Mouse (Mus musculus): ENCODE measurements around the gene Il11. TPM values are rescaled to one million over a fixed set of nuclear protein-coding genes. Genes with fewer than 3 reads are reported as not detected.

Il11 gene
- 0.67 TPM for polyA plus RNA-seq (2015; fragmentation: Illumina TruSeq; extraction: RNeasy Lipid Tissue Mini Kit (QIAGEN cat#74804); ENCODE audit: low read depth, low replicate concordance)

GRCm38 (mm10) chr7:4782759-4783158 is at the start of gene Il11, which contains the start of gene Tmem190:
Il11 (minus strand) TSS chr7:4782859.
Tmem190 (plus strand) TSS chr7:4782937.

GRCm38 (mm10) chr7:4812303-4813104 is 29.8 kb upstream of the Il11 start, which contains the start of gene Ube2s:
Ube2s (minus strand) TSS chr7:4812590.

GRCm38 (mm10) chr7:4792278-4793212 is 9.9 kb upstream of the Il11 start, which contains the start of gene Rpl28:
Rpl28 (plus strand) TSS chr7:4792874.

GRCm38 (mm10) chr7:4789436-4789935 is 6.8 kb upstream of the Il11 start, which contains the start of gene Tmem238:
Tmem238 (minus strand) TSS chr7:4789656.

GRCm38 (mm10) chr7:4771202-4771601 is 11.5 kb downstream of the Il11 start, which contains the start of gene Fam71e2:
Fam71e2 (minus strand) TSS chr7:4771302.

GRCm38 (mm10) chr7:4752821-4753570 is 29.7 kb downstream of the Il11 start, which contains the start of gene Cox6b2:
Cox6b2 (minus strand) TSS chr7:4753094.

GRCm38 (mm10) chr7:4739544-4740275 is 42.9 kb downstream of the Il11 start, which contains the start of gene Kmt5c:
Kmt5c (plus strand) TSS chr7:4740115.

GRCm38 (mm10) chr7:4725169-4725568 is 57.5 kb downstream of the Il11 start, which contains the start of gene Tmem150b:
Tmem150b (minus strand) TSS chr7:4725249.

Other genes starting within 250 kb of the Il11 start
- gene Syt5, start 235.3 kb downstream of the Il11 start, polyA plus RNA-seq (2015; fragmentation: Illumina TruSeq; extraction: RNeasy Lipid Tissue Mini Kit (QIAGEN cat#74804); ENCODE audit: low read depth, low replicate concordance): 318 TPM
- gene Ptprh, start 178.8 kb downstream of the Il11 start, polyA plus RNA-seq (2015; fragmentation: Illumina TruSeq; extraction: RNeasy Lipid Tissue Mini Kit (QIAGEN cat#74804); ENCODE audit: low read depth, low replicate concordance): 0.92 TPM
- 13.2 TPM for gene Tmem86b, start 151.4 kb downstream of the Il11 start, polyA plus RNA-seq (2015; fragmentation: Illumina TruSeq; extraction: RNeasy Lipid Tissue Mini Kit (QIAGEN cat#74804); ENCODE audit: low read depth, low replicate concordance)
- gene Ppp6r1, start 123.8 kb downstream of the Il11 start, polyA plus RNA-seq (2015; fragmentation: Illumina TruSeq; extraction: RNeasy Lipid Tissue Mini Kit (QIAGEN cat#74804); ENCODE audit: low read depth, low replicate concordance): 99.8 TPM
- gene Hspbp1, start 97.8 kb downstream of the Il11 start, polyA plus RNA-seq (2015; fragmentation: Illumina TruSeq; extraction: RNeasy Lipid Tissue Mini Kit (QIAGEN cat#74804); ENCODE audit: low read depth, low replicate concordance): 126 TPM
- gene Brsk1, start 92.3 kb downstream of the Il11 start, polyA plus RNA-seq (2015; fragmentation: Illumina TruSeq; extraction: RNeasy Lipid Tissue Mini Kit (QIAGEN cat#74804); ENCODE audit: low read depth, low replicate concordance): 257 TPM
- gene Tmem150b, start 57.6 kb downstream of the Il11 start, polyA plus RNA-seq (2015; fragmentation: Illumina TruSeq; extraction: RNeasy Lipid Tissue Mini Kit (QIAGEN cat#74804); ENCODE audit: low read depth, low replicate concordance): not detected
- 21.4 TPM for gene Kmt5c, start 42.7 kb downstream of the Il11 start, polyA plus RNA-seq (2015; fragmentation: Illumina TruSeq; extraction: RNeasy Lipid Tissue Mini Kit (QIAGEN cat#74804); ENCODE audit: low read depth, low replicate concordance)
- gene Cox6b2, start 29.8 kb downstream of the Il11 start, polyA plus RNA-seq (2015; fragmentation: Illumina TruSeq; extraction: RNeasy Lipid Tissue Mini Kit (QIAGEN cat#74804); ENCODE audit: low read depth, low replicate concordance): 12.2 TPM
- gene Fam71e2, start 11.6 kb downstream of the Il11 start, polyA plus RNA-seq (2015; fragmentation: Illumina TruSeq; extraction: RNeasy Lipid Tissue Mini Kit (QIAGEN cat#74804); ENCODE audit: low read depth, low replicate concordance): not detected
- gene Tmem190, start 78 bp upstream of the Il11 start, polyA plus RNA-seq (2015; fragmentation: Illumina TruSeq; extraction: RNeasy Lipid Tissue Mini Kit (QIAGEN cat#74804); ENCODE audit: low read depth, low replicate concordance): not detected
- 1.4 TPM for gene Tmem238, start 6.8 kb upstream of the Il11 start, polyA plus RNA-seq (2015; fragmentation: Illumina TruSeq; extraction: RNeasy Lipid Tissue Mini Kit (QIAGEN cat#74804); ENCODE audit: low read depth, low replicate concordance)
- gene Rpl28, start 10.0 kb upstream of the Il11 start, polyA plus RNA-seq (2015; fragmentation: Illumina TruSeq; extraction: RNeasy Lipid Tissue Mini Kit (QIAGEN cat#74804); ENCODE audit: low read depth, low replicate concordance): 466 TPM
- gene Ube2s, start 29.7 kb upstream of the Il11 start, polyA plus RNA-seq (2015; fragmentation: Illumina TruSeq; extraction: RNeasy Lipid Tissue Mini Kit (QIAGEN cat#74804); ENCODE audit: low read depth, low replicate concordance): 175 TPM
- 75.7 TPM for gene Shisa7, start 61.8 kb upstream of the Il11 start, polyA plus RNA-seq (2015; fragmentation: Illumina TruSeq; extraction: RNeasy Lipid Tissue Mini Kit (QIAGEN cat#74804); ENCODE audit: low read depth, low replicate concordance)
- 10.4 TPM for gene Isoc2b, start 87.4 kb upstream of the Il11 start, polyA plus RNA-seq (2015; fragmentation: Illumina TruSeq; extraction: RNeasy Lipid Tissue Mini Kit (QIAGEN cat#74804); ENCODE audit: low read depth, low replicate concordance)
- gene Isoc2a, start 94.3 kb upstream of the Il11 start, polyA plus RNA-seq (2015; fragmentation: Illumina TruSeq; extraction: RNeasy Lipid Tissue Mini Kit (QIAGEN cat#74804); ENCODE audit: low read depth, low replicate concordance): 16.9 TPM
- gene Gm36210, start 123.7 kb upstream of the Il11 start, polyA plus RNA-seq (2015; fragmentation: Illumina TruSeq; extraction: RNeasy Lipid Tissue Mini Kit (QIAGEN cat#74804); ENCODE audit: low read depth, low replicate concordance): not detected
- 5.6 TPM for gene Zfp628, start 132.4 kb upstream of the Il11 start, polyA plus RNA-seq (2015; fragmentation: Illumina TruSeq; extraction: RNeasy Lipid Tissue Mini Kit (QIAGEN cat#74804); ENCODE audit: low read depth, low replicate concordance)
- 103 TPM for gene Nat14, start 139.2 kb upstream of the Il11 start, polyA plus RNA-seq (2015; fragmentation: Illumina TruSeq; extraction: RNeasy Lipid Tissue Mini Kit (QIAGEN cat#74804); ENCODE audit: low read depth, low replicate concordance)
- gene Ssc5d, start 142.9 kb upstream of the Il11 start, polyA plus RNA-seq (2015; fragmentation: Illumina TruSeq; extraction: RNeasy Lipid Tissue Mini Kit (QIAGEN cat#74804); ENCODE audit: low read depth, low replicate concordance): 1.2 TPM
- gene Sbk2, start 181.5 kb upstream of the Il11 start, polyA plus RNA-seq (2015; fragmentation: Illumina TruSeq; extraction: RNeasy Lipid Tissue Mini Kit (QIAGEN cat#74804); ENCODE audit: low read depth, low replicate concordance): 0.45 TPM
- 1.1 TPM for gene Sbk3, start 188.3 kb upstream of the Il11 start, polyA plus RNA-seq (2015; fragmentation: Illumina TruSeq; extraction: RNeasy Lipid Tissue Mini Kit (QIAGEN cat#74804); ENCODE audit: low read depth, low replicate concordance)
- 16.7 TPM for gene Zfp579, start 213.3 kb upstream of the Il11 start, polyA plus RNA-seq (2015; fragmentation: Illumina TruSeq; extraction: RNeasy Lipid Tissue Mini Kit (QIAGEN cat#74804); ENCODE audit: low read depth, low replicate concordance)
- 10.3 TPM for gene Zfp524, start 231.6 kb upstream of the Il11 start, polyA plus RNA-seq (2015; fragmentation: Illumina TruSeq; extraction: RNeasy Lipid Tissue Mini Kit (QIAGEN cat#74804); ENCODE audit: low read depth, low replicate concordance)
- gene Fiz1, start 231.8 kb upstream of the Il11 start, polyA plus RNA-seq (2015; fragmentation: Illumina TruSeq; extraction: RNeasy Lipid Tissue Mini Kit (QIAGEN cat#74804); ENCODE audit: low read depth, low replicate concordance): 15.9 TPM
- not detected for gene Gm44973, start 232.6 kb upstream of the Il11 start, polyA plus RNA-seq (2015; fragmentation: Illumina TruSeq; extraction: RNeasy Lipid Tissue Mini Kit (QIAGEN cat#74804); ENCODE audit: low read depth, low replicate concordance)
- 17.7 TPM for gene Zfp865, start 237.5 kb upstream of the Il11 start, polyA plus RNA-seq (2015; fragmentation: Illumina TruSeq; extraction: RNeasy Lipid Tissue Mini Kit (QIAGEN cat#74804); ENCODE audit: low read depth, low replicate concordance)
- 63.8 TPM for gene Ccdc106, start 237.7 kb upstream of the Il11 start, polyA plus RNA-seq (2015; fragmentation: Illumina TruSeq; extraction: RNeasy Lipid Tissue Mini Kit (QIAGEN cat#74804); ENCODE audit: low read depth, low replicate concordance)